Mouse (Mus musculus): Measurements from ENCODE around the gene Osbpl10.

The Osbpl10 gene

GRCm38 (mm10) chr9:115229145-115229544 lies 250.8 kb downstream of the Osbpl10 start:
- DNase-seq: no peak

GRCm38 (mm10) chr9:115229676-115230075 lies 251.3 kb downstream of the Osbpl10 start:
- no peak for DNase-seq

- no peak for DNase-seq
Observed at GRCm38 (mm10) chr9:115230141-115230540, 251.8 kb downstream of the Osbpl10 start.

- no peak for DNase-seq
Observed at GRCm38 (mm10) chr9:115231476-115231875, 253.1 kb downstream of the Osbpl10 start.

GRCm38 (mm10) chr9:115233721-115234120 lies 255.4 kb downstream of the Osbpl10 start:
- DNase-seq: no peak

- DNase-seq: no peak
Observed at GRCm38 (mm10) chr9:115234561-115234960, 256.2 kb downstream of the Osbpl10 start.

GRCm38 (mm10) chr9:115236352-115236841 lies 258.0 kb downstream of the Osbpl10 start:
- peak in 1 of 2 experiments; percentile 34 for DNase-seq

- DNase-seq: no peak
Observed at GRCm38 (mm10) chr9:115237943-115238342, 259.6 kb downstream of the Osbpl10 start.

GRCm38 (mm10) chr9:115239861-115240260 lies 261.5 kb downstream of the Osbpl10 start:
- DNase-seq: no peak

- peak in 1 of 2 experiments; percentile 35 for DNase-seq
Observed at GRCm38 (mm10) chr9:115243630-115244029, 265.3 kb downstream of the Osbpl10 start.

GRCm38 (mm10) chr9:115245092-115245491 lies 266.7 kb downstream of the Osbpl10 start:
- DNase-seq: peak in 1 of 2 experiments; percentile 39

GRCm38 (mm10) chr9:115249145-115249544 lies 270.8 kb downstream of the Osbpl10 start:
- no peak for DNase-seq

GRCm38 (mm10) chr9:115257733-115258286 lies 279.4 kb downstream of the Osbpl10 start:
- no peak for DNase-seq

GRCm38 (mm10) chr9:115259866-115260265 lies 281.5 kb downstream of the Osbpl10 start:
- DNase-seq: no peak

GRCm38 (mm10) chr9:115260464-115260863 lies 282.1 kb downstream of the Osbpl10 start:
- no peak for DNase-seq

- DNase-seq: peak in 1 of 2 experiments; percentile 31
Observed at GRCm38 (mm10) chr9:115261456-115261855, 283.1 kb downstream of the Osbpl10 start.

GRCm38 (mm10) chr9:115261896-115262295 lies 283.5 kb downstream of the Osbpl10 start:
- DNase-seq: no peak

- no peak for DNase-seq
Observed at GRCm38 (mm10) chr9:115271556-115271955, 293.2 kb downstream of the Osbpl10 start.

GRCm38 (mm10) chr9:115272451-115272850 lies 294.1 kb downstream of the Osbpl10 start:
- peak; percentile 43 to 51 for DNase-seq

GRCm38 (mm10) chr9:115273095-115273649 lies 294.8 kb downstream of the Osbpl10 start:
- no peak for DNase-seq

- no peak for DNase-seq
Observed at GRCm38 (mm10) chr9:115274806-115275205, 296.4 kb downstream of the Osbpl10 start.

GRCm38 (mm10) chr9:115278641-115279040 lies 300.3 kb downstream of the Osbpl10 start:
- DNase-seq: no peak
